Mouse (Mus musculus) CH12.LX (cell line): ENCODE data around the gene Vma21-ps.

Source experiments
- CHD2 ChIP-seq: IDR thresholded peaks from 2 replicates; pipeline ENCODE4 v1.6.1; 2011; ENCODE audit warnings: low read length, improper control_type of control experiment
- CTCF ChIP-seq, 2 experiments: IDR thresholded peaks in 1 of 2; conservative IDR thresholded peaks in 1 of 2; 2 replicates each; pipeline ENCODE4 v1.5.1; 2011 to 2012; ENCODE audit warnings: low read depth in 2 of 2, low read length in 2 of 2, improper control_type of control experiment in 1 of 2, inconsistent platforms in 1 of 2, mild to moderate bottlenecking in 1 of 2, moderate library complexity in 1 of 2
- EP300 ChIP-seq: IDR thresholded peaks from 2 replicates; pipeline ENCODE4 v1.6.1; 2011; ENCODE audit warnings: low read length, improper control_type of control experiment
- HCFC1 ChIP-seq: IDR thresholded peaks from 2 replicates; pipeline ENCODE4 v1.6.1; 2012; ENCODE audit warnings: low read depth, mild to moderate bottlenecking, inconsistent platforms, low read length, improper control_type of control experiment
- MEF2A ChIP-seq: IDR thresholded peaks from 2 replicates; pipeline ENCODE4 v1.6.1; 2014; ENCODE audit warnings: low read depth, mild to moderate bottlenecking, inconsistent platforms, low read length, improper control_type of control experiment, borderline replicate concordance
- PAX5 ChIP-seq: IDR thresholded peaks from 2 replicates; pipeline ENCODE4 v1.6.1; 2012; ENCODE audit warnings: low read length, inconsistent platforms, mixed read lengths
- POLR2A ChIP-seq: IDR thresholded peaks from 2 replicates; pipeline ENCODE4 v1.6.1; 2011; ENCODE audit warnings: low read depth, mild to moderate bottlenecking, improper control_type of control experiment, low read length
- POLR2AphosphoS2 ChIP-seq: IDR thresholded peaks from 2 replicates; pipeline ENCODE4 v1.6.1; 2011; ENCODE audit warnings: low read depth, low read length, improper control_type of control experiment
- SIN3A ChIP-seq: IDR thresholded peaks from 2 replicates; pipeline ENCODE4 v1.6.1; 2012; ENCODE audit warnings: low read length, improper control_type of control experiment, inconsistent platforms
- SMC3 ChIP-seq: IDR thresholded peaks from 2 replicates; pipeline ENCODE4 v1.6.1; 2011; ENCODE audit warnings: low read depth, low read length, improper control_type of control experiment

DNA sequence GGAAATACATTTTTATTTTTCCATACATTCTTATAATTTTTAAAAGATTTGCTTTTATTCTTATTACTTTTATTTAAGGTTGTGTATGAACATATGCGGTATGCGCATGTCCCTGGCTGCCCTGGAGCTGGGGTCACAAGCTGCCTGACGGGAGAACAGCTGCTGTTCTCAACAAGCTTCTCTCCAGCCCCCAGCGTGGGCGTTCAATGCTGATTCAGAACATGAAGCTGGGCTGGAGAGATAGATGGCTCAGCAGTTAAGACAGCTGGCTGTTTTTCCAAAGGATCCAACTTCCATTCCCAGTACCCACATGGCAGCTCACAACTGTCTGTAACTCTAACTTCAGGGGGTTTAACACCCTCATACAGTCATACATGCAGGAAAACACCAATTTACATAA, 35.7 kb downstream of the Vma21-ps start:
- TF ChIP-seq MEF2A = no peak
- no peak for TF ChIP-seq POLR2A
- TF ChIP-seq CHD2 = no peak
- TF ChIP-seq HCFC1 = no peak
- no peak for TF ChIP-seq POLR2AphosphoS2
- TF ChIP-seq CTCF (conservative IDR thresholded peaks at IDR 0.05 in 1 of 2, IDR thresholded peaks at IDR 0.05 in 1 of 2; ENCODE audit: low read depth in 2 of 2, low read length in 2 of 2) = no peak
- no peak for TF ChIP-seq SMC3
- no peak for TF ChIP-seq SIN3A
- TF ChIP-seq EP300 = no peak
- TF ChIP-seq PAX5 = no peak
